Mouse (Mus musculus) right cerebral cortex, postnatal 36 days (tissue): ENCODE measurements at regions not wholly inside any gene's neighbourhood (a gene's known extent, or its start where the extent isn't known, plus 50 kb on each side); places are given as distances from the start of the nearest gene placed in this dataset.

Experiments
- DNase-seq, 2 experiments: peaks; one replicate each; pipeline ENCODE4 v3.0.0; 2022; ENCODE audit warnings: low spot score in 2 of 2, mixed read lengths in 1 of 2

- no peak for DNase-seq
These were observed 59.6 kb upstream of the Lclat1 start for GRCm38 (mm10) chr17:73048164-73048563.

DNA sequence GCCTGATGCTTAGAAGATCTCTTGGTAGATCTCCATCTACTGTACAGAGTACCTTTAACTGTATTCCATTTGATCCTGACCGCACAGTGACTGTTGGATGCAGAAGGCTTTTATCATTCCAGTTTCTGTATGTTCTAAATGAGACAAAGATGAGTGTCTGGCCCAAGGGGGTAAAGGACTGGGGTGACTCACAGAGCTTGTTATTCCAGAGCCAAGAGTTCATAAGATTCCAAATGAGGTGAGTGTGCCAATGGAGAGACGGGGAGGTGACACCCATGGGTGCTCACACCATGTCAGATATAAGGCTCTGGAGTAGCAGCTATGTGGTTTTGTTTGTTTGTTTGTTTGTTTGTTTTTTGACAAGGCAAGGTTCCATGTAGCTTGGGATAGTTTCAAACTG, 54.8 kb upstream of the Lclat1 start:
- DNase-seq, result no peak

DNA sequence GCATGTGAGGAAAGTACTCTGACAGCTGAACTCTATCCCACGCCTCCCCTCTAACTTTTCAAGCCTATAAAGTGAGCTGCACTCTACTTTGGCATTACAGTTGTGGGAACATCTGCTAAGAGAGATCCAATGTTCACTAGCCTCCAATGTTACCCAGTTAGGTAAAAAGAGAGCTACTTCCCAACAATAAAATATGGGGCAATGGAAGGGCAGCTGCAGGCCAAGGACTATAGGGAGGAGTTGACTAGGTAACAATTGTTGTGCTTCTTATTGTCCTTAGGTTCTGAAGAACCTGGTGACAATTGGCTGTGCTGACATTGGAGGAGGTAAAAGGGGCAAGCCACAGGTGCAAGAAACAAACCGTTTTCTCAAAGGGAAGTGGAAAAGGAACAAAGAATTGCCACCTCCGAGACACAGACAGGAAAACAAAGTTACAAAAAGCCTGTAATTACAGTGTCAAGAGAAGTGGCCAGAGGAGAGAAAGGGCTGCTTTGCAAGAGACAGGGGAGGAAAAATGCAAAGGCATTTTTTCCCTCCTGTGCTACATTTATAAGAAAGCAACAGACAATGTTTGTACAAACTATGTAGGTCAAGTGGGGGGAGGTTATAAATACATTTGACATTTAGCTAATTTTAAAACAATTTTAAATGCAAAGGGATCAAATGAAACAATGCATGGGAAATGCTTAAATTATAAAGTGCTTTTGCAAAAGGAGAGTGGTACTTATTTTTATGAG, 54.1 kb upstream of the Lclat1 start:
- DNase-seq, result no peak

GRCm38 (mm10) chr17:73054226-73054625, 53.6 kb upstream of the Lclat1 start:
- DNase-seq, result no peak

DNA sequence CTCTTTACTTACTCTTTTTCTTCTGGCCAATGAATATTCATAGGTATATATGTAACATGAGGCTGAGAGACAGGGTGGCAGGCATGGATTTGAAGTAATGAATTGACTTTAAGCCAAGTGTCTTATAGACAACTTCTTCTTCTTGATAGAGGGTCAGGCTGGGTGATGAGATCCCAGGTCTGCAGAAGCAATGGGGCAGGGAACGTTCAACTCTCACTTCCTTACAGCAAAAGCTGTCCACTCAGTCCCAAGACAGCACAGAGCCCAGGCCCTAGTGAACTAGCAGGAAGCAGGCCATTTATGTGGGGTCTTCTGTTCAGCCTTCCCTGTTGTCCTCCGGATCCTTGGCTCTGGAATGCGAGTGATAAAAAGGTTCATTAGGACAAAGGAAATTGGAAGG, 52.6 kb upstream of the Lclat1 start:
- no peak for DNase-seq

DNA sequence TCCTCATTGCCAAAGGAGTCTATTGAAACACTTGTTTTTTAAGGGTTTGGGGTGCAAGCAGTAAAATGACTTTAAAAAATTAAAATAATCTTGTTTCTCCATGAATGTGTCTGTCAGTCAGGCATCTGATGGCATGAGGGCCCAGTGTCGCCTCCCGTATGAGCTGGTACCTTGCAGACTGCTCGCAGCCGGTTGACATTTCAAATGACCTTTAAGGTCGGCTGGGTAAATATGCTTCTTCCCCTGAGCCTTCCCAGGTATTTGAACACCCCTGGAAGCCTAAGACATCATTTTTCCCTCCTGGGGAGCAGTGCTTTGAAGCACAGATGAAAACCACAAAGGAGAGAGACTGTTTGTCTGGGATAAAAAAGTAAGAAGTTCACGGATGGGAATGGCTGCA, 52.2 kb upstream of the Lclat1 start:
- DNase-seq, result no peak

- DNase-seq, result no peak
These were observed 51.2 kb upstream of the Lclat1 start for GRCm38 (mm10) chr17:73056616-73057015.
